Mouse (Mus musculus): ENCODE results near the gene Lrrc38.
"Not testable (repeated sequence)": the region's sequence is repeated elsewhere in the genome, so short reads cannot be mapped to it uniquely, and the experiment has no call there.

- not testable (repeated sequence) for TF ChIP-seq CTCF (conservative IDR thresholded peaks at IDR 0.05; ENCODE audit: low read length); POU5F1 (IDR thresholded peaks at IDR 0.05; ENCODE audit: borderline replicate concordance, low read length); NANOG (IDR thresholded peaks at IDR 0.05; ENCODE audit: borderline replicate concordance, low read length)
Measured at GRCm38 (mm10) chr4:143345491-143345890, 4.1 kb upstream of the Lrrc38 start.

Data from E14TG2a.4 (cell line).